Mouse (Mus musculus): ENCODE data around the gene Creb3l4.

DNA sequence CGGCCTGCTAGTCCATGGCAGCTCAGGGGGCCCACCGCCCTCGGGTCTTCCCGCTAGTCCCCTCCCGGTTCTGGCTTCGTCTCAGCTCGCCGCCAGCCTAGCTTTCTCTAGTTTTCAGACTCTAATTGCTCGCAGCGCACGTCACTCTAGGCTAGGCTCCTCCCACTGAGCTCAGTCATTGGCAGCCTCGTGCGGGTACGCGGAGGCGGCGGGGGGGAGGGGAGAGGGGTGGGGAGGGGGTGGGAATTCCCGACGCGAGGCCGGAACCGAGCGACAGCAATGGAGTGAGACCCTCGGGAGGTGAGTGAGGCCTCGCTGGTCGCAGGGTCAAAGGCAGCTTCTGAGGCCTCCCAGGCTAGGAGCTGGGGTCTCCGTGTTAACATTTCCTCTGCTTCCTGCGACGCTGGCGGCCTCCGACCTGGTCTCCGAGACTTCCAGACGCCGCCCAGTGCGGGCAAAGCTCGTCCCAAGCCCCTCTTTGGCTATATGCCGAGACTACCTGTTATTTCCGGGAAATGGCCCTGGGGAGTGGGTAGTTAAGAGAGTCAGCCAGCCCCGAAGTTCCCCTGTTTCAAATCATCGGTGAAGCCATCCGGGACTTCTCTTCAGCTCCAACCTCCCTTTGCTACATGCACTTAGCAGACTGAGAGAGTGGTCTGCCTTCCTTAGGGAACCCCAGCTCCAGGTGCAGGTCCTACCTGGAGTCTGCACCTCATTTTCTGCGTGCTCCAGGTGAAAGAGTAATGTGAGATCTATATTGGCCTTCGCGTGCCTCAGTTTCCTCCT is 4.8 kb upstream of the Creb3l4 start, which contains the start of gene Slc39a1:
- TF ChIP-seq CTCF (IDR thresholded peaks at IDR 0.05; ENCODE audit: borderline replicate concordance, control insufficient read depth, extremely low read depth, insufficient read depth, low read length, poor library complexity) (no peak; the same call in 1 of the 2 replicates), POLR2A (IDR thresholded peaks at IDR 0.05; ENCODE audit: control insufficient read depth, extremely low read depth, insufficient read depth, low read length, poor library complexity) (peak; percentile 84)

All from thymus, adult 2 months (tissue).